ENCODE assay signal across 24 mouse cellular contexts in genomic region chr1:160789876-160790275, GRCm38 (mm10). TPM values are rescaled to one million over a fixed set of nuclear protein-coding genes. Genes with fewer than 3 reads are reported as not detected.
A peak's percentile ranks its signal among the peaks of the same experiment; 100 is the strongest.
DNase-seq lines count a peak whose midpoint lies in the region; ATAC-seq and TF ChIP-seq lines count a peak whose summit lies in the region.
"Had no signal": no experiment of that assay in that cellular context is flagged by ENCODE, and none has a peak within 500 bp of the region (broad histone marks: within the 10 kb centered on the region; RNA-seq: fewer than 3 reads in every experiment).

No protein-coding gene starts in this region.

- no peak for DNase-seq in heart, postnatal 0 days (ENCODE audit: low spot score)
- no peak for DNase-seq in heart, embryonic 10.5 days (ENCODE audit: low spot score)
- DNase-seq in retina, embryonic 14.5 days (ENCODE audit: low spot score): peak; percentile 3
- DNase-seq in retina, postnatal 1 day: no peak
- DNase-seq in ZHBTc4 (ENCODE audit: low read depth, low spot score): peak; percentile 44
- no peak for DNase-seq in stomach, postnatal 0 days (ENCODE audit: low spot score)
- DNase-seq in cerebellum, postnatal 14 days: no peak
- DNase-seq: adrenal gland, adult 8-10 months; cerebellum, adult 9-11 months; forebrain, postnatal 0 days; heart, postnatal 14 days; kidney, adult 11 months; layer of hippocampus, postnatal 36 days; lung, adult 2 months; right cerebral cortex, postnatal 4 days; thymus, postnatal 25 days had no signal

- 90% methylated on average over 3 of the region's 3 CpGs for WGBS in heart, postnatal 0 days
- 78% methylated on average over 3 of the region's 3 CpGs for WGBS in heart, embryonic 10.5 days
- WGBS in stomach, postnatal 0 days: 87% methylated on average over 3 of the region's 3 CpGs
- WGBS in kidney, embryonic 14.5 days: 84% methylated on average over 3 of the region's 3 CpGs

- no peaks in the 10 kb centered on the region for H3K36me3 ChIP-seq in heart, postnatal 0 days (replicated peaks; ENCODE audit: control insufficient read depth, insufficient read depth, low read length)
- no peaks in the 10 kb centered on the region for H3K36me3 ChIP-seq in heart, embryonic 10.5 days
- no peaks in the 10 kb centered on the region for H3K36me3 ChIP-seq in stomach, postnatal 0 days (ENCODE audit: control insufficient read depth, insufficient read depth, low read length)
- no peaks in the 10 kb centered on the region for H3K36me3 ChIP-seq in kidney, embryonic 14.5 days (ENCODE audit: control insufficient read depth, insufficient read depth, low read length)
- H3K36me3 ChIP-seq: embryonic facial prominence, embryonic 13.5 days; hindbrain, embryonic 13.5 days; neural tube, embryonic 15.5 days had no signal

- H3K9ac ChIP-seq in heart, postnatal 0 days (replicated peaks; ENCODE audit: low read depth, low read length): no peak overlapping the region
- H3K9ac ChIP-seq in stomach, postnatal 0 days (ENCODE audit: low read length): no peak overlapping the region
- no peak overlapping the region for H3K9ac ChIP-seq in kidney, embryonic 14.5 days (ENCODE audit: low read depth, low read length)
- H3K9ac ChIP-seq: embryonic facial prominence, embryonic 13.5 days; forebrain, postnatal 0 days; hindbrain, embryonic 13.5 days; neural tube, embryonic 15.5 days had no signal

- no peak overlapping the region for H3K4me2 ChIP-seq in heart, postnatal 0 days (ENCODE audit: low read depth, low read length)
- no peak overlapping the region for H3K4me2 ChIP-seq in stomach, postnatal 0 days (replicated peaks; ENCODE audit: low read depth)
- no peak overlapping the region for H3K4me2 ChIP-seq in kidney, embryonic 14.5 days (replicated peaks; ENCODE audit: low read depth, low read length)
- H3K4me2 ChIP-seq: embryonic facial prominence, embryonic 13.5 days; heart, embryonic 11.5 days; hindbrain, embryonic 13.5 days; midbrain, embryonic 11.5 days; neural tube, embryonic 15.5 days had no signal

- H3K4me3 ChIP-seq in heart, postnatal 0 days (ENCODE audit: low read depth, low read length): no peak overlapping the region
- H3K4me3 ChIP-seq in heart, embryonic 10.5 days: no peak overlapping the region
- H3K4me3 ChIP-seq in stomach, postnatal 0 days (ENCODE audit: low read depth, low read length): no peak overlapping the region
- H3K4me3 ChIP-seq in kidney, embryonic 14.5 days (ENCODE audit: low read length): no peak overlapping the region
- H3K4me3 ChIP-seq: embryonic facial prominence, embryonic 13.5 days; hindbrain, embryonic 13.5 days; neural tube, embryonic 15.5 days had no signal

- H3K27ac ChIP-seq in heart, postnatal 0 days (ENCODE audit: low read depth): no peak overlapping the region
- H3K27ac ChIP-seq in heart, embryonic 10.5 days: no peak overlapping the region
- no peak overlapping the region for H3K27ac ChIP-seq in stomach, postnatal 0 days (replicated peaks)
- no peak overlapping the region for H3K27ac ChIP-seq in kidney, embryonic 14.5 days (ENCODE audit: low read depth, low read length)
- H3K27ac ChIP-seq: embryonic facial prominence, embryonic 13.5 days; hindbrain, embryonic 13.5 days; kidney, postnatal 0 days; macrophage; neural tube, embryonic 15.5 days had no signal

- H3K9me3 ChIP-seq in heart, postnatal 0 days (replicated peaks; ENCODE audit: control insufficient read depth, low read length): no peaks in the 10 kb centered on the region
- H3K9me3 ChIP-seq in heart, embryonic 10.5 days: no peaks in the 10 kb centered on the region
- H3K9me3 ChIP-seq in stomach, postnatal 0 days (ENCODE audit: control insufficient read depth, low read length): no peaks in the 10 kb centered on the region
- H3K9me3 ChIP-seq in kidney, embryonic 14.5 days (ENCODE audit: control insufficient read depth, low read length): no peaks in the 10 kb centered on the region
- H3K9me3 ChIP-seq: embryonic facial prominence, embryonic 13.5 days; hindbrain, embryonic 13.5 days; neural tube, embryonic 15.5 days had no signal

- peaks cover 19% of the 10 kb centered on the region for H3K4me1 ChIP-seq in heart, postnatal 0 days (ENCODE audit: control insufficient read depth, insufficient read depth)
- peaks cover 12% of the 10 kb centered on the region; the same call in 1 of the 2 replicates for H3K4me1 ChIP-seq in heart, embryonic 10.5 days
- H3K4me1 ChIP-seq in stomach, postnatal 0 days (replicated peaks; ENCODE audit: control insufficient read depth, insufficient read depth): no peaks in the 10 kb centered on the region
- H3K4me1 ChIP-seq in kidney, embryonic 14.5 days (ENCODE audit: control insufficient read depth, insufficient read depth, low read length): 0 out of 2 replicates have a peak, but pooled peaks cover 6% of the 10 kb centered on the region

- no peak for TF ChIP-seq EP300 in heart, postnatal 0 days (IDR thresholded peaks at IDR 0.05; ENCODE audit: low read depth)
- TF ChIP-seq EP300 in stomach, postnatal 0 days (optimal IDR thresholded peaks at IDR 0.05): no peak

- ATAC-seq in heart, postnatal 0 days (ENCODE audit: insufficient read depth, low read depth): no peak
- no peak for ATAC-seq in stomach, postnatal 0 days (ENCODE audit: low FRiP score, low TSS enrichment)
- no peak for ATAC-seq in kidney, embryonic 14.5 days (ENCODE audit: low FRiP score, low TSS enrichment)
- ATAC-seq: forebrain, postnatal 0 days had no signal

- H3K27me3 ChIP-seq in heart, postnatal 0 days (ENCODE audit: control insufficient read depth, insufficient read depth, low read length): no peaks in the 10 kb centered on the region
- H3K27me3 ChIP-seq in heart, embryonic 10.5 days (ENCODE audit: insufficient read depth, poor library complexity, severe bottlenecking): no peaks in the 10 kb centered on the region
- no peaks in the 10 kb centered on the region for H3K27me3 ChIP-seq in stomach, postnatal 0 days (ENCODE audit: control insufficient read depth, insufficient read depth, low read length)
- H3K27me3 ChIP-seq in kidney, embryonic 14.5 days (ENCODE audit: control insufficient read depth, insufficient read depth, low read length): no peaks in the 10 kb centered on the region
- H3K27me3 ChIP-seq: embryonic facial prominence, embryonic 13.5 days; hindbrain, embryonic 13.5 days; neural tube, embryonic 15.5 days had no signal

- peak; percentile 25; the same call in 1 of the 2 replicates for TF ChIP-seq CTCF in heart, postnatal 0 days (IDR thresholded peaks at IDR 0.05; ENCODE audit: low read depth)
- TF ChIP-seq CTCF in stomach, postnatal 0 days (IDR thresholded peaks at IDR 0.05; ENCODE audit: low read depth): peak; percentile 32; the same call in 1 of the 2 replicates

RNA-seq across cellular contexts. Expression of gene Rabgap1l, which starts 3.1 kb away (rescaled TPM):
- 71.4 and 89.9 TPM in 2 replicates for total RNA-seq in heart, postnatal 0 days (2014; rRNA removed; ENCODE audit: low replicate concordance)
- 115 and 123 TPM in 2 replicates for polyA plus RNA-seq in heart, postnatal 0 days (2015; fragmentation: Nextera tagmentation; extraction: Ambion mirVana)
- 28.1 and 58.9 TPM in 2 replicates for polyA plus RNA-seq in heart, embryonic 10.5 days (2016; fragmentation: Nextera tagmentation; extraction: Ambion mirVana)
- 19.1 and 19.6 TPM in 2 replicates for polyA plus RNA-seq in stomach, postnatal 0 days (2015; fragmentation: Nextera tagmentation; extraction: Ambion mirVana)
- polyA plus RNA-seq in kidney, embryonic 14.5 days (2014; fragmentation: Nextera tagmentation; extraction: Ambion mirVana): 9.9 and 13.2 TPM in 2 replicates

Comparison
In these comparisons a context has a peak if more than half of its experiments do, and no peak if none do; other contexts are left out.
1. DNase-seq: peak in retina, embryonic 14.5 days (single experiment) and ZHBTc4 (single experiment); none in heart, postnatal 0 days (single experiment), heart, embryonic 10.5 days (single experiment), retina, postnatal 1 day (single experiment), stomach, postnatal 0 days (single experiment) and cerebellum, postnatal 14 days (0 of 2).